Mouse (Mus musculus) MEL (cell line): ENCODE results near the gene Fezf2.

Experiments used
- CHD1 ChIP-seq: IDR thresholded peaks from 2 replicates; pipeline ENCODE4 v1.6.1; 2012; ENCODE audit warnings: low read depth, mild to moderate bottlenecking, inconsistent platforms, low read length, improper control_type of control experiment
- CHD2 ChIP-seq: IDR thresholded peaks from 2 replicates; pipeline ENCODE4 v1.6.1; 2011; ENCODE audit warnings: low read length, improper control_type of control experiment
- CTCF ChIP-seq, 3 experiments: IDR thresholded peaks in 2 of 3; conservative IDR thresholded peaks in 1 of 3; 2 replicates each; pipeline ENCODE4 v1.5.1; 2011 to 2012; ENCODE audit warnings: low read length in 3 of 3, low read depth in 2 of 3, mild to moderate bottlenecking in 2 of 3, improper control_type of control experiment in 1 of 3, inconsistent platforms in 1 of 3, mixed read lengths in 1 of 3, moderate library complexity in 1 of 3; ENCODE audit not compliant: control insufficient read depth in 1 of 3, insufficient read depth in 1 of 3, poor library complexity in 1 of 3, severe bottlenecking in 1 of 3
- GATA1 ChIP-seq: IDR thresholded peaks from 2 replicates; pipeline ENCODE4 v1.6.1; 2011; ENCODE audit warnings: low read depth, low read length, improper control_type of control experiment
- MAFK ChIP-seq: IDR thresholded peaks from 2 replicates; pipeline ENCODE4 v1.6.1; 2011; ENCODE audit warnings: low read depth, mild to moderate bottlenecking, low read length, improper control_type of control experiment, borderline replicate concordance
- MYC ChIP-seq: IDR thresholded peaks from 2 replicates; pipeline ENCODE4 v1.6.1; 2011; ENCODE audit warnings: low read depth, mild to moderate bottlenecking, low read length, improper control_type of control experiment, moderate library complexity
- POLR2A ChIP-seq, 2 experiments: IDR thresholded peaks; 2 replicates each; pipeline ENCODE4 v1.6.1; 2011 to 2012; ENCODE audit warnings: low read length in 2 of 2, mild to moderate bottlenecking in 2 of 2, control low read depth in 1 of 2, improper control_type of control experiment in 1 of 2, low read depth in 1 of 2, moderate library complexity in 1 of 2; ENCODE audit not compliant: control insufficient read depth in 1 of 2, insufficient read depth in 1 of 2, poor library complexity in 1 of 2
- POLR2AphosphoS2 ChIP-seq: IDR thresholded peaks from 2 replicates; pipeline ENCODE4 v1.6.1; 2011; ENCODE audit warnings: low read length, improper control_type of control experiment
- TAL1 ChIP-seq: IDR thresholded peaks from 2 replicates; pipeline ENCODE4 v1.6.1; 2012; ENCODE audit warnings: mild to moderate bottlenecking, inconsistent platforms, low read length, moderate library complexity, mixed read lengths
- USF2 ChIP-seq, 2 experiments: IDR thresholded peaks; 2 replicates each; pipeline ENCODE4 v1.6.1; 2011 to 2012; ENCODE audit warnings: improper control_type of control experiment in 2 of 2, low read length in 2 of 2, borderline replicate concordance in 1 of 2, inconsistent platforms in 1 of 2, low read depth in 1 of 2, mild to moderate bottlenecking in 1 of 2; ENCODE audit not compliant: insufficient read depth in 1 of 2

- no peak for TF ChIP-seq POLR2A (IDR thresholded peaks at IDR 0.05; ENCODE audit: control insufficient read depth in 1 of 2, insufficient read depth in 1 of 2, low read depth in 1 of 2, low read length in 2 of 2, poor library complexity in 1 of 2)
- no peak for TF ChIP-seq POLR2AphosphoS2
- no peak for TF ChIP-seq GATA1
- no peak for TF ChIP-seq CTCF (IDR thresholded peaks at IDR 0.05 in 2 of 3, conservative IDR thresholded peaks at IDR 0.05 in 1 of 3; ENCODE audit: control insufficient read depth in 1 of 3, insufficient read depth in 1 of 3, low read depth in 2 of 3, low read length in 3 of 3, poor library complexity in 1 of 3, severe bottlenecking in 1 of 3)
- TF ChIP-seq MYC: no peak
- TF ChIP-seq MAFK: no peak
- TF ChIP-seq USF2 (IDR thresholded peaks at IDR 0.05; ENCODE audit: borderline replicate concordance in 1 of 2, insufficient read depth in 1 of 2, low read depth in 1 of 2, low read length in 2 of 2): no peak
- no peak for TF ChIP-seq CHD1
- TF ChIP-seq TAL1: no peak
- no peak for TF ChIP-seq CHD2
Measured at GRCm38 (mm10) chr14:12344746-12345240, 3.2 kb downstream of the Fezf2 start.
